Mouse (Mus musculus): ENCODE data around the gene Disp1. TPM values are rescaled to one million over a fixed set of nuclear protein-coding genes. Genes with fewer than 3 reads are reported as not detected.
A peak's percentile ranks its signal among the peaks of the same experiment; 100 is the strongest.

The Disp1 gene
- polyA plus RNA-seq, 1 experiment, result 5.8 TPM

GRCm38 (mm10) chr1:183163512-183164189 lies 57.7 kb downstream of the Disp1 start:
- H3K4me3 ChIP-seq (ENCODE audit: control insufficient read depth, low read depth, low read length), result no peak overlapping the region
- TF ChIP-seq POLR2A (IDR thresholded peaks at IDR 0.05; ENCODE audit: control insufficient read depth, low read depth, low read length), result no peak
- TF ChIP-seq CTCF (IDR thresholded peaks at IDR 0.05; ENCODE audit: control insufficient read depth, insufficient read depth, insufficient replicate concordance, low read depth, low read length), result no peak
- H3K36me3 ChIP-seq (ENCODE audit: control insufficient read depth, insufficient read depth, low read length), result no peaks in the 10 kb centered on the region
- H3K27me3 ChIP-seq (ENCODE audit: control insufficient read depth, insufficient read depth, low read length), result no peaks in the 10 kb centered on the region
- no peak overlapping the region for H3K27ac ChIP-seq (ENCODE audit: control insufficient read depth, insufficient read depth, low read depth, low read length)
- no peaks in the 10 kb centered on the region for H3K4me1 ChIP-seq (ENCODE audit: control insufficient read depth, insufficient read depth, low read length)

GRCm38 (mm10) chr1:183161057-183161456 lies 60.3 kb downstream of the Disp1 start:
- TF ChIP-seq POLR2A (IDR thresholded peaks at IDR 0.05; ENCODE audit: control insufficient read depth, low read depth, low read length), result no peak
- TF ChIP-seq CTCF (IDR thresholded peaks at IDR 0.05; ENCODE audit: control insufficient read depth, insufficient read depth, insufficient replicate concordance, low read depth, low read length), result no peak
- Histone ChIP-seq H3K4me3 (ENCODE audit: control insufficient read depth, low read depth, low read length) (no peak overlapping the region), H3K4me1 (ENCODE audit: control insufficient read depth, insufficient read depth, low read length) (no peaks in the 10 kb centered on the region), H3K27ac (ENCODE audit: control insufficient read depth, insufficient read depth, low read depth, low read length) (no peak overlapping the region), H3K36me3 (ENCODE audit: control insufficient read depth, insufficient read depth, low read length) (no peaks in the 10 kb centered on the region), H3K27me3 (ENCODE audit: control insufficient read depth, insufficient read depth, low read length) (no peaks in the 10 kb centered on the region)

DNA sequence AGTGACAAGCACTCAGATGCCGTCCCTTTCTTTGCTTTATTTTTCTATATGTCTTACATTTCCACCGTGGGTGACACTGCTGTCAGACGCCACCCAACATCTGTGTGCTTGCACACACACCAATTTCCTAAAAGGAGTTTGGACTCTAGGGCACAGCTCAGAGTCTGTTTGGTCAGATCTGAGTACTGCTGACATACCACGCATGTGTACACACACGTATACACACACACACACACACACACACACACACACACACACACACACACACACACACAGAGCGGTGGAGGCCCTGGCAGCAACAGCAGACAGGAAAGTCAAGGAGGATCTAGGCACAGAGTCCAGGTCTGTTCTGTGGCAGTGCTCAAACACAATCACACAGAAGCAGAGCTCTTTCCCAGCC lies 61.1 kb downstream of the Disp1 start:
- Histone ChIP-seq H3K27ac (ENCODE audit: control insufficient read depth, insufficient read depth, low read depth, low read length) (no peak overlapping the region), H3K36me3 (ENCODE audit: control insufficient read depth, insufficient read depth, low read length) (no peaks in the 10 kb centered on the region), H3K27me3 (ENCODE audit: control insufficient read depth, insufficient read depth, low read length) (no peaks in the 10 kb centered on the region), H3K4me1 (ENCODE audit: control insufficient read depth, insufficient read depth, low read length) (no peaks in the 10 kb centered on the region), H3K4me3 (ENCODE audit: control insufficient read depth, low read depth, low read length) (no peak overlapping the region)
- TF ChIP-seq POLR2A (IDR thresholded peaks at IDR 0.05; ENCODE audit: control insufficient read depth, low read depth, low read length), result no peak
- TF ChIP-seq CTCF (IDR thresholded peaks at IDR 0.05; ENCODE audit: control insufficient read depth, insufficient read depth, insufficient replicate concordance, low read depth, low read length), result no peak

DNA sequence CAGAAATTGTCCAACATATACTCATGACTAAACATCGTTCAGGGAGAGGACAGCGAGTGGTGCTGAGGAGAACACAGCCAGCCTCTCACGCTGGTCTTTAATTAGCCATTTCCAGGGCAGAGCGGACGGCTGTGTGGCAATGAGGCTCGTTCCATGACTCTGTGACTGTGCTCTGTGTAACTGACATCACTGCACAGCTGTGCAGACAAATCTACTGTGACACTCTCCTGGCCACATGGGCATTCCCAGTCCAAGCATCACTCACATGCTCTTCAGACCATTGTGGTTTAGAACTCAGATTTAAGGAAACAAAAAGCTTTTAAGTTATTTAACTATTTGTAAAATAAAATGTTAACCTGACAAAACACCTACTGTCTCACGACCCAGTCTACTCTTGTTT lies 62.1 kb downstream of the Disp1 start:
- H3K27ac ChIP-seq (ENCODE audit: control insufficient read depth, insufficient read depth, low read depth, low read length), result no peak overlapping the region
- no peak overlapping the region for H3K4me3 ChIP-seq (ENCODE audit: control insufficient read depth, low read depth, low read length)
- H3K36me3 ChIP-seq (ENCODE audit: control insufficient read depth, insufficient read depth, low read length), result no peaks in the 10 kb centered on the region
- TF ChIP-seq POLR2A (IDR thresholded peaks at IDR 0.05; ENCODE audit: control insufficient read depth, low read depth, low read length), result no peak
- no peak for TF ChIP-seq CTCF (IDR thresholded peaks at IDR 0.05; ENCODE audit: control insufficient read depth, insufficient read depth, insufficient replicate concordance, low read depth, low read length)
- H3K4me1 ChIP-seq (ENCODE audit: control insufficient read depth, insufficient read depth, low read length), result no peaks in the 10 kb centered on the region
- H3K27me3 ChIP-seq (ENCODE audit: control insufficient read depth, insufficient read depth, low read length), result no peaks in the 10 kb centered on the region

DNA sequence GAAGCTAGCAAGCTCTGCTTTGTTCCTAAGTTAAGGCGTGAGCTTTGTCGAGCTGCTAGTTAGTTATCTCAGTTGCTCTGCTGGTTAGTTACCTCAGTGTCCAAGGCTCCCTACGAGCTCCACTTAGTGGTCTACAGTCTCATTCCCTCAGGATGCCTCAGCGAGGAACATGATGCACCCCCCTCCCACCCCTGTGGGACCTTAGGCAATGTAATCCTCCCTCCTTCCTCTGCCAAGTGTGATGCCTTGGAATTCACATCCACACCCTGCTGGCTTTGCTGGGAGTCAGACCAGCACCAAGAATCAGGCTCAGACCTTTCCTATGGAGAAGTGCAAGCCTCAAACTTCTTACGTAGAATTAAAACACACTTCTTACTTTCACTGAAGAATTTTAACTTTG lies 65.7 kb downstream of the Disp1 start:
- no peaks in the 10 kb centered on the region for H3K36me3 ChIP-seq (ENCODE audit: control insufficient read depth, insufficient read depth, low read length)
- H3K27ac ChIP-seq (ENCODE audit: control insufficient read depth, insufficient read depth, low read depth, low read length), result no peak overlapping the region
- H3K27me3 ChIP-seq (ENCODE audit: control insufficient read depth, insufficient read depth, low read length), result no peaks in the 10 kb centered on the region
- no peak overlapping the region for H3K4me3 ChIP-seq (ENCODE audit: control insufficient read depth, low read depth, low read length)
- no peaks in the 10 kb centered on the region for H3K4me1 ChIP-seq (ENCODE audit: control insufficient read depth, insufficient read depth, low read length)
- TF ChIP-seq CTCF (IDR thresholded peaks at IDR 0.05; ENCODE audit: control insufficient read depth, insufficient read depth, insufficient replicate concordance, low read depth, low read length), result no peak
- TF ChIP-seq POLR2A (IDR thresholded peaks at IDR 0.05; ENCODE audit: control insufficient read depth, low read depth, low read length), result no peak

DNA sequence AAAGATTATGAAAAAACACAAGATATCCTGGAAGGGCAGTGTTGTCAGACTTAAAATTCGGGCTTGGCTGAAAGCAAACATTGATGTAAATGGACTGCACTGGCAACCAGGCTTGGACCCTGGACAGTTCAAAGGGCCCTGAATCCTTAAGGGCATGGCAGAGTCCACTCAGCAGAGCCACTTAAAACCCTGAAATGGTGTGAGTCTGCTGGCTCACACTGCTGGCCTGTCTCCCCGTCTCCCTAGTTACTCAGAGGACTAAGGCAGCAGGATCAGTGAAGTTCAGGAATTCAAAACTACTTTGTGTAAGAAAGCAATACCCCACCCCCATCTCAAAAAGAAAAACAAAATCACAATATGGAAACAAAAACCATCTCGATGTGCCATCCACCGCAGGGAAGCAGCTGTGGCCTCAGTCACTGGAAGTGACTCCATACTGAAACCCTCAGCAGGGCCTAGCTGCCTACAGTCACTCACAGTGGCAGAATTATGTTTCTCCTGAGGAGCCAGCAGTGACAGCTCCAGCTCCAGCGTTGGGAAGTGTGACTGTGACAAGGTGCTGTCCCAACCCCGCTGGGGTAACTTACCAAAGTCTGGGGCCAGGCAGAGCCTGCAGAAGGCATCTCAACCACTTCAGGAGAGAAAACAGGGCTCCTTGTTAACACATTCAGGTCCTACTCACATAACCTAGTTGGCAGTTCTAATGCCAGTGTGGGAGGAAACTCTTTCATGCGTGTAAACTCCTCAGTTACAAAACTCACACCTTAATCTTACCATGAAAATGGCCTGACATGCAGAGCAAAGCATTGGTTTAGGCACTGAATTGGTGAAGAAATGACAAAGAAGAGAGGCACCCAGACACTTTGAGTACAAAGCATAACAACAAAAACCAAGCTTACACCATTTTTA lies 66.8 kb downstream of the Disp1 start:
- Histone ChIP-seq H3K27me3 (ENCODE audit: control insufficient read depth, insufficient read depth, low read length) (no peaks in the 10 kb centered on the region), H3K4me1 (ENCODE audit: control insufficient read depth, insufficient read depth, low read length) (no peaks in the 10 kb centered on the region), H3K36me3 (ENCODE audit: control insufficient read depth, insufficient read depth, low read length) (no peaks in the 10 kb centered on the region), H3K4me3 (ENCODE audit: control insufficient read depth, low read depth, low read length) (no peak overlapping the region), H3K27ac (ENCODE audit: control insufficient read depth, insufficient read depth, low read depth, low read length) (0 out of 2 replicates have a peak overlapping the region, but pooled peaks have one; percentile 13)
- TF ChIP-seq POLR2A (IDR thresholded peaks at IDR 0.05; ENCODE audit: control insufficient read depth, low read depth, low read length), result no peak
- no peak for TF ChIP-seq CTCF (IDR thresholded peaks at IDR 0.05; ENCODE audit: control insufficient read depth, insufficient read depth, insufficient replicate concordance, low read depth, low read length)

GRCm38 (mm10) chr1:183153354-183153753 lies 68.0 kb downstream of the Disp1 start:
- Histone ChIP-seq H3K4me3 (ENCODE audit: control insufficient read depth, low read depth, low read length) (no peak overlapping the region), H3K4me1 (ENCODE audit: control insufficient read depth, insufficient read depth, low read length) (no peaks in the 10 kb centered on the region)
- TF ChIP-seq POLR2A (IDR thresholded peaks at IDR 0.05; ENCODE audit: control insufficient read depth, low read depth, low read length), result no peak
- no peak for TF ChIP-seq CTCF (IDR thresholded peaks at IDR 0.05; ENCODE audit: control insufficient read depth, insufficient read depth, insufficient replicate concordance, low read depth, low read length)

More at GRCm38 (mm10) chr1:183153354-183153753, 68.0 kb downstream of the Disp1 start:
- no peak overlapping the region for H3K27ac ChIP-seq (ENCODE audit: control insufficient read depth, insufficient read depth, low read depth, low read length)
- H3K36me3 ChIP-seq (ENCODE audit: control insufficient read depth, insufficient read depth, low read length), result no peaks in the 10 kb centered on the region
- H3K27me3 ChIP-seq (ENCODE audit: control insufficient read depth, insufficient read depth, low read length), result no peaks in the 10 kb centered on the region

Measured in testis, adult 2 months (tissue).